Mouse (Mus musculus) T-cell, adult 2 months (primary cell): ENCODE results near the gene Rgs9.

Experiments used
- DNase-seq: peaks from one replicate; pipeline ENCODE4 v3.0.0; 2022; ENCODE audit warnings: low spot score

Rgs9 gene

DNA sequence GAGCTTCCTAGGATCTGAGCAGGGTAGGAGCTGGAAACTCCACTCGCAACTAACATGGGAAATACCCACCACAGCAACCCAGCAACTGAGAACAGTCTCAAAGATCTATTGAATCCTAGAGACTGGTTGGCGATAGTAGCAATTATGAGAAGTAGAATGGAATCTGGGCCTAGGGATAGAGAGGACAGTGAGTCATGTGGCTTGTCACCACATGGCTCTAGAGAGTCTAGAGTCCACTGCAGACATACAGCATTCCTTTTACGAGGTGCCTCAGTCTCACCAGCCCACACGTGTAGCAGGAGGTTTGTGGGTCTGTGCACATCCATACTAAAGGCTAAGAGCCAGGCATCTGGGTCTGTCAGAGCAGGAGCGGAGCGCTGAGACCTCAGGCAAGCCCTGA is 59.3 kb downstream of the Rgs9 start:
- DNase-seq = no peak

DNA sequence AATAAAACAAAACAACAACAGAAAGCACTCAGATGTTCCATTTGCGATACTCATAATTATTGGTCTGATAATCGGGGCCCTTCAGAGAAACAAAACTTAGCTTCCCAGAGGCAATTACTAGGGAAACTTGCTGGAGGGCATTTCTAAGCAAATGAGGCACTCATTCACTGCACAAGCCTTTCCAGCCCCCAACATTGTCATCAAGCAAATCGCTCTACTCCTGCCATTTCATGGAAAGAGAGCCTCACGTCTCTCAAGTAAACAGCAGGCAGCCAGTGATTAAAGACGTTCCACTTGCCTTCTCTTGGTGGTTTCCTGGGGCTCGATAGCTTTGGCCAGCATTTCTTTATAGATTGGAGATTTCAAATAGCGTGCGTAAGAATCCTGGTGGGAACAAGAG is 60.1 kb downstream of the Rgs9 start:
- DNase-seq = no peak

DNA sequence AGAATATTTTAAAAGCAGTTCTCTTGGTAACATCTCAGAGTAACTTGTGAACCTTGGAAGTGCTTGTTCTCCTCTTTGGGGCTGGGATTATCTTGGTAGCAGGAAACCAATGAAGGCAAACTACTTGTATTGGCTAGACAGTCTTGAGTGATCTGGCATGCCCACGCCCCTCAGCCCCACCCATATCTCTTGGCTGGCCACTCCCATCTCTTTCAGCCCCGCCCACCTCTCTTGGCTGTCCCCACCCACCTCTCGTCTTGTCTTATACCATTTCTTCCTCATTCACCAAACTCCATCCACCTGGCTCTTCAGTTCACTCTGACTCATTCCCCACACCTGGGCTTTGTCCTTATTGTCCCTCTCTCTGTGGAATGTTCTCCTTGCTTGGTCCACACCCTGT is 64.3 kb downstream of the Rgs9 start:
- no peak for DNase-seq

DNA sequence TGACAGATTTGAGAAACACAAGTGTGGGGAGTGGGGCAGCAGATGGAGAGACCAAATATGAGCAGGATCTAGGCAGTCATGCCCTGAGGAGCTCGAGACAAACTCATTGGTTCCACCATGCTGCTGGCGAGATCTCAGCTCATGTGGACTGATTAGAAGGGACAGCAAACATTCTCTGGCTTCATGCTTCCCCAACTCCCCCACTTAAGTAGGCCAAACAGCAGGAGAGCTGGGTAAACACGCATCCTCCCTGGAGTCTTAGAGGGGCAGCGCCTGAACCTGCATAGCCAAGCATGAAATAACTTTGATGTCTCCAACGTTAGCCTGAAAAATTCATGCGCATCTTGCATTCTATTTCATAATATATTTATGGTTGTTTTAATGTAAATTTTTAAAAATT is 65.1 kb downstream of the Rgs9 start:
- no peak for DNase-seq

DNA sequence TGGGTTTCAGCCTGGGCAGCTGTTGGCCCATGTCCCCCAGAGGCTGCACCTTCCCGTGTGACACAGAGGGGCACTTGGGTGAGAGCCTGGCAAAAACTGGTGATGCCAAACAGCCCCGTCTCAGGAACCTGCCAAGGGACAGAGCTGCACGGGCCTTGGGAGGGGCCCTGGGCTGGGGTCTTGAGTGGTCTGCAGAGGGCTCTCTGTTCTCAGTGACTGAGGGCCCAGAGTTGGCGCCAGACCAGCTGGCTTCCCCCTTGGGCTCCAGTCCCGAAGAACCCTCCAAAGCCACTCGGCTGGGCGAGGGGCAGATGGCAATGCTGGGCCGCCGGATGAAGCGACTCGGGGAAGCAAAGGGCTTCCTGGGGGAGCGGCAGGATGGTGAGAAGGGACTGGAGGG is 70.8 kb downstream of the Rgs9 start:
- DNase-seq = no peak

DNA sequence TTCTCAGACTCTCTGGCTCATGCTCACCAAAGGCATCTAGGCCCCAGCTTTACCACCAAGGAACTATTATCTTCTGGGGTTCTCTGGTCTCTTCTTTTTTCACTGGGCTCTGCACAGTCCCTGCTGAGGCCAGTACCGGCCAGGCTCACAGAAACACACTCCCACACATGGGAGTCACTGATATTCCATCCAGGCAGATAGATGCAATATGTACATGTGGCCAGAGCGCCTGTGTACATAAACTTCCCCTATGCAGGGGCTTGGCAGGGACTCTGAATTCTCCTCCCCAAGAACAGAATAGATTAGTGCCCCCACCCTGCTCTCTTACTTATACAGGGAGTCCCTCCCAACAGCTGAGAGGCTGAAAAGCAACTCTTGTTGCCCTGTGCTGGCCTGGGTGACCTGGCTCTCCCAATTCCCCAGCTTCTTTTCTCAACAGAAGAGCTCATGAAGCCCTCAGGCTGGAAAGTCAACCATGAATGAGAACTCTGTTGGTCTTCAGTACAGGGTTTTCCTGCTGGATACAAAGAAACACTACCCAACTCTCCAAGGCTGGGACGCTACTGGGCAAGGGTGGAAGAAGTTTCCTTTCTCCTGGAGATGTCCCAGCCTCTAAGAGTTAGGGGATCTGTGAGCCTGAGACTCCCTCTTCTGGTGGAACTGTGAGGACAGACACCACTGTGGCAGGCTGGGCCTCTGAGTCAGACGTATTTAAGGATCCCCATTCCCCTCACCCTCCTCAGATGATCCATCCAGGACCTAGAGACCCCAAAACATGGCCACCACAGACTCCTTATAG is 76.5 kb downstream of the Rgs9 start:
- DNase-seq = no peak

DNA sequence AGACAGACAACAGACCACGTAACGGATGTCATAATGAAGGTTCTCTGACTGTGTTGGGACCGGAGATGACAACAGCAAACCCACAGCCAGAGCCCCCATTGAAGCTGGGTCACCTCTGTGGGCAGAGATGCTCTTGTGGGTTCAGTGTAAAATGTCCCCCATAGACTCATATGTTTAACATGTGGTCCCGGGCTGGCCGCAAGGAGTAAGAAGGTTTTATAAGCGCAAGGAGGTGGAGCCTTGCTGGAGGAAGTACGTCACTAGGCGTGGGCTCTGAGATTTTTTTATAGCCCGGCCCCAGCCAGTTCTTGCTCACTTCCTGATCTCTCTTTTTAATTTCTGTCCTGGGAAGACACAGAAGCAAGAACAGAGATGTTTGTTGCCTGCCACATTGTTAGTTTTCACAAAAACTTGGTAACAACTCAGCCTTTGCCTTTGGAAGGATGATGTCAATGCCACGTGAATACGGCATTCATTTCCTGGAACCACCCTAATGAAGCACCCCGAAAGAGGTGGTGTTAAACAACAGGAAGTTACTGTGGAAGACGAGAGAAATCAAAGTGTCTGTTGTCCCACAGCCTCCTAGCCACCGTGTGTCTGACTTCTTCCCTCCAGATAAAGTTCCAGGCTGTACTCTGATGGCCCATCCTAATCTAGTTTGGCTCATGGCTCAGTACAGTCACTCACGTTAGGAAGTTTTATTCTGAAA is 79.1 kb downstream of the Rgs9 start:
- peak; percentile 70 for DNase-seq

DNA sequence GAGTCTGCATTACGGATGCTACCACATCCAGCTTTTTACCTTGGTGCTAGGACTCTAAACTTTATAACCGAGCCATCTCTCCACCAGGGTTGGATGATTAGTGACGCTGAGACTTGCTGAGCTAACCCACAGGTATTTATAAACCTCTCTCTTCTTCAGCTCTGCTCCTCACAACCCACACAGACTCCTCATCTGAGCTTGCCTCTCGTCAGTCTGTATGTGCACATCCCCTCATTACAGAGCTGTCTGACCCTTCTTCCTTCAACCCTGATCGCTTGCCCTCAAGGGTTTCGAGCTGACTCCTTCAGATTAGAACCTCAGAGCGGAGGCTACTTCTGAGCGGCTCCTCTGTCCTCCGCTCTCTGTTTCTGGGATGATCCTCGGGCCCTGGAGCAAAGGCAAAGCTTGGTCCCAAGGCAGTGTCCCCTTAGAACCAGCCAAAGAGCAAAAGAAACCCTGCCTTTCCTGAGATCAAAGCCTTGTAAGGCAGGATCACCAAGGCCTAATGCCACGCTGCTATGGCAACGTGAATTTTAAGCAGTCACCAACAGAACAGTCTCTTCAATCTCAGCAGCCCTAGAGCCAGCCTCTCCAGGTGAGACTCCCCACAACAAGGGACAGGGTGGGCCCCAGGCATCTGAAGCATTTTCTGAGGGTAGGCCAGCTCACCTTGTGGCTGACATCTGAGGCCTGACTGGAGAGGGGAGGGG is 79.9 kb downstream of the Rgs9 start:
- DNase-seq = no peak

DNA sequence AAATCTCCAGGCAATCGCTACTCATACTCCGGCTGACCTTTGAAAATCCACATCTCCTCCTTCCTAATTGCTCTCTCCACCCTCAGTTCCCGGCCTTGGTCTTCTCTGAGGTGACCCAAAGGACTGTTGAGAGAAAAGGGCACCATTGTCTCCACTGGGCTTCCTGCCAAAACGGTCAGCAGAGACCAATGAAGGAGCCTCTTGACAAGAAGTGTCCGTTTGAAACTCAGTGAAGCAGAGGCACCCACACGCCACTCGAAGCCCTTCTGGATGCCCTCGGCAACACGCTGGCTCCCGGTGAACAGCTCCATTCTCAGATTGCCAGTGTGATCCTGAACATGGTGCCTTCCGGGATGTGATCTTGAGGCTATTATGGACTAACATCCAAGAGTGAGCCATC is 87.2 kb downstream of the Rgs9 start:
- DNase-seq = no peak

DNA sequence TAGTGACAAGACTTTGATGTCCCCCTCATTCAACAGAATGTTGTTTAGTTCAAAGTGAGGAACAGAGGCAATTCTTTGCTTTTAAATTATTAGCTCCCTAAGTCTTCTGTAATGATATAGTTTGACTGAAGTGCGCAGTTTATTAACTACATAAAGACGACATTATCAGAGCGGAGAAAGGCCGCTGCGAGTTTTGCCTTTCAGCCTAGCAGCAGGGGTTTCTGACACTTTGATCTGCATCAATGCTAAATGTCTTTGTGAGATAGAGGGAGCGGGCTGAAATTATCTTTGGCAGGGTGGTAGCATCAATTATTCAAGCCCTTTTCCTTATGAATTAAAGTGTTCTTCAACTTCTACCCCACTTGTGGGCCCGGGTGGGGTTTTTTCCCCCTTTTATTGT is 87.6 kb downstream of the Rgs9 start:
- no peak for DNase-seq

DNA sequence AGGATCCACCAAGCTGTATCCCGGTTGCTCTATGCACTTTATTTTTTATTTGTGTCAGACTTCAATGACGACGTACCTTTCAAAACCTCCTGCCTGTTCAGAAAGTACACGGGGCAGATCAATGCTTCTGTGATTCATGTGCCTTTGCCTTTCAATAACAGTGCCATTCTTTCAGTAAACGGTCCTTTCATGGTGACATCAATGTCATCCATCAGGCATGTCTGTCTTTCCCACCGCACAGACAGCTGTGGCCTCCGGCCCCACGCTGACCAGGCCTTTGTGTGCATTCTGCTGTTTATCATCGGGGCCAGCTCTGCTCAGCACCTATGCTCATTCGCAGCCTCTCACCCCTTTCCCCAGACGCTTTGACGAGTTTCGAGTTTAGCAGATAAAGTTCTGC is 91.2 kb downstream of the Rgs9 start:
- no peak for DNase-seq

DNA sequence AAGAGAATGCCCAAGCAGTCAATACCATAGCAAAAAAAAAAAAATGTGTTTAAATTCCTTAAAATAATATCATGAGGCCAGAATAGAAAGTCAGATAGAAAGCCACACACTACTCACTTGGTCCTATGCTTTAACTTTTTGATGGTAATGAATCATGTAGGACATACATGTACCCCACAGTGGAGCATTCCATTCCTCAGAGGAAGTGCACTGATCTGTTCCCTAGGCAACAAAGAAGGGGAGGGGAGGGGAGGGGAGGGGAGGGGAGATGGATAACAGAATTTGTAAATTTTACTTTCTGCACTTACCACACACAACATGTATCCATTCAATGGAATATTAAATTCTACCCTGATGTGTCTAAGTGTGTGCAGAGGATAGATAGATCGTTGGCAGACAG is 91.9 kb downstream of the Rgs9 start:
- DNase-seq = no peak

DNA sequence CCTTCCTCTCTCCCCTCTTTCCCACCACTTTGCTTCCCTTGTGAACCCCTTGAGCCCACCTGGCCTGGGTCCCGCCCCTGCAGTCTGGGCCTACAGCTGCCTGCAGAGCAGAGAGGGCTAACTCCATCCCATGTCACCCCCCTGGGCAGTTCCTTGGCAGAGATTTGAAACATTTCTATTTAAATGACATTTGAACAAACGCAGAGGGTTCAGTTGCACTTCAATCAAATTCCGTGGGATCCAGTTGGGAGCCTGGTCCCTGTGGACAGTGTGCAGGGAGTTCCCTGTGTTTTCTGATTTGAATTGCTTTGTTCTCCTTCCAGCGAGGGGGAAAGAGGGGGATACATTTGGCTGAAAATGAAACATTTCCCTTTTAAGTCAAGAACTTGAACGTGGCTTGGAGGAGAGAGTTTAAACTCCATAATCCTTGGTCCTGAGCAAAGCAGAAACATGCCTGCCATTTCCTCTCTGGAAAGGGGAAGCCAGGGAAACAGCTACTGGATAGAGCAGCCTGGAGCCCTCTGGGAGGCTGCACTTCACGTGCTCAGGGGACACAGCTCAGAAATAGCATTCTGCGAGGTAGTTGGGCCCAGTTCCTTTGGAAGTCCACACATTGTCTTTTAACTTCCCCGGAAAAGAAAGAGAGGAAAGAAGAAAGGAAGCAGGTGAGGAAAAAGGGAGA is 98.2 kb downstream of the Rgs9 start:
- DNase-seq = no peak

DNA sequence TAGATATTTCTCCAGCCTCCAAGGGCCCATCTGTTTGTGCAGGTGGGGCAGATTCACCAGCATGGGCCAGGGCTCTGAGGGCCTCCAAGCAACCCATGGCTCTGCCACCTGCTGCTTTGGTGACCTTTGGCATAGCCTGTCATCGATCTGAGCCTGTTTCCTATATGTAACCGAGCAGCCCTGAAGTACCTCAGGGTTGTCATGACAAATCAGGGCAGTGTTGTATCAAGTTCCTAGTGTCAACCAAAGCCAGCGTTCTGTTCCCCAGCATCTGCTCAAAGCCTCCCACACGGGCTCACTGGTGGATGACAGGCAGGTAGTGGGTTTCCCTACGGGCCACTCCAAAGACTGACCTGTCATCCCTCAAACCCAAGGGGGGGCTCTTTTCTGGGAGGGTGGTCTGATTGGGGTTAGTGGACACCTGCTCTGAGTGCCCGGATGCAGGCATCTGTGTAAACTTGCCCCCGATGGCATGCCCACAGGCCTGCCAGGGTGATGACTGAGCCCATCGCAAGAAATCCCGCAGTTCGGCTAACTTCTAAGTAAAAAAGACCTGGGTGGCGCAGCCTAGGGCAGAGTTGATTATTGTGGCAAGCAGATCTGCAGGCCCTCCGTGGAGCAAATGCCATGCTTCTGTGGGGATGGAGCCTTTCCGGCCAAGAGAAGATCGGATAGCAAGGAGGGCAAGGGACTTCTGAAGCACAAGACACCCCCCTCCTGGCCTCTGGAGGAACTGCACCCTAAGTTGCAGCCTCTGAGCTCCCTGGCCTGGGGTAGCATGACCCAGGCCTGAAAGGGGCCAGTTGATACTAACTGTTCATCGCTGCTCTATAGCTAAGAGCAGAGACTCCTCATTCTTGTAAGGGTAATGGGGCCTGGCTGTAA is 105.0 kb downstream of the Rgs9 start:
- peak; percentile 37 for DNase-seq

DNA sequence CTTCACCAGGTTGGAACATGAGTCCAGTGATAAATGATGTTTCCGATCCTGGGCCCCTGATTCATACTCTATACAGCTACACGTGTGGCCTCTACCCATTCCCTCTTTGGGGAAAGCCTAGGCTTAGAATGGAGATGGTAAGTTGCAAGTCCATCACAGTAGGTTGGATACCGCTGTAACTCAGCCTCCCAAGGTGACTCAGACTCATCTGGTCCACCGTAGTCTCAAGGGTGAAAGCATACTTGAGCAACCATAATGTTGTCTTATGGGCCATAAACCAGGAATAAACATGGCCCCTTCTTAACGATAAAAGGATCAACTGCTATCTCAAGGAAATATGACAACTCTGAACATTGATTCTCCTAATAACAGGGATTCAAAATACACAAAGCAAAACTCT is 109.7 kb downstream of the Rgs9 start:
- no peak for DNase-seq

DNA sequence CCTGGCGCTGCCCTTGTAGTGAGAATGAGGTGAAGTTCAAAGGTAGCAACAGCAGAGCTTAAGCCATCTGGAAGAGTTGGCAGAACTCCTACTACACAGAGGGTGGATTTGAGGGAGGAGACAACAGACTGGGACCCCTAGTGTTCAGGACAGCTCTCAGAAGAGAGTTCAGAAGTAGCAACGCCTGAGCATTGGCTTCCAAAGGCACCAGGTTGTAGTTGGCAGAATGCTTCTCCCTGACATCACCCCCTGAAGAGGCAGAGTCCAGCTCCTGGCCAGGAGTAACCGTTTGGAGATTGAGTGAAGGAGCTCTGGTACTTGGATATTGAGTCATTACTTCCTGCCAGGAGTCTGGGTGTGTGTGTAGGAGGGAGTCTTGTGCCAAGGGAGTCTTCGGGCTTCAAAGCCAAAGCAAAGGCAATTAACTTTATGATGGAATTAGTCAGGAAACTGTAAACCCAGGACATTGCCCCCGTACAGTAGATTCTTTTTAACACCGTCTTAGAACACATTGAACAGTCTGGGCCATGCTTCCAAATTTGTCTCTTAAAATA is 110.2 kb downstream of the Rgs9 start:
- DNase-seq = no peak

DNA sequence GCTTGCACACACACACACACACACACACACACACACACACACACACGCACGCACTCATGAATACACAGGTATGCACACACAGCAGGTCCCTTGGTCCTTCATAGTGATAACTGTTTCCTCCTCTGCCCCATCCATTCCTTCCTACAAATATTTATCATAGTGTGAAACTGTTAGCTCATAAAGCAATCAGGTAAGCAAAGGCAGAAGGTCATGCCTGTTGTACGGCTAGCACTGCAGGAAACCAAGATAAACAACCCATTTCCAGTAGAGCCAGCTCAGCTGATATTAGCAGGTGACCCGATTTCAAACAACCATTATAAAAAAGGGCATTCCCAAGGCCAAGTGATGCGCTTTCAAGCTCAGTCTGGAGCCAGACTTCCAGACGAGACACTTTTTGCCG is 116.8 kb downstream of the Rgs9 start:
- no peak for DNase-seq

DNA sequence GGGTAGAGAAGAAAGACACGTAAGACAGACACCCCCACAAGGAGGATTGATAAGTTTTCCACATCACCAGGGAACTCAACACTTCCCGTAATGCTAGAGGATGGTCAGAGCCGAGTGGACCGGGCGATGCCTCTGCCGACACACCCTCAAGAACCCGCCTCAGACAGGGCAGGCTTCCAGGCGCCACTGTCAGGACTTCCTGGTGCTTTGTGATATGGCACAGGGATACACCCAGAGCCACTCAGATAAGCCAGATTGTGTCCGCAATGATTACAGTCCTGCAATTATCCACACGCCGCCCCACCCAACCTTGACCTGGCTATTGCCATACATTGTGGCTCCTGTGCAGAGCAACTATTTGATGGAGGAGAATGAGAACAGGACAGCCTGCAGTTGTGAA is 117.6 kb downstream of the Rgs9 start:
- no peak for DNase-seq

DNA sequence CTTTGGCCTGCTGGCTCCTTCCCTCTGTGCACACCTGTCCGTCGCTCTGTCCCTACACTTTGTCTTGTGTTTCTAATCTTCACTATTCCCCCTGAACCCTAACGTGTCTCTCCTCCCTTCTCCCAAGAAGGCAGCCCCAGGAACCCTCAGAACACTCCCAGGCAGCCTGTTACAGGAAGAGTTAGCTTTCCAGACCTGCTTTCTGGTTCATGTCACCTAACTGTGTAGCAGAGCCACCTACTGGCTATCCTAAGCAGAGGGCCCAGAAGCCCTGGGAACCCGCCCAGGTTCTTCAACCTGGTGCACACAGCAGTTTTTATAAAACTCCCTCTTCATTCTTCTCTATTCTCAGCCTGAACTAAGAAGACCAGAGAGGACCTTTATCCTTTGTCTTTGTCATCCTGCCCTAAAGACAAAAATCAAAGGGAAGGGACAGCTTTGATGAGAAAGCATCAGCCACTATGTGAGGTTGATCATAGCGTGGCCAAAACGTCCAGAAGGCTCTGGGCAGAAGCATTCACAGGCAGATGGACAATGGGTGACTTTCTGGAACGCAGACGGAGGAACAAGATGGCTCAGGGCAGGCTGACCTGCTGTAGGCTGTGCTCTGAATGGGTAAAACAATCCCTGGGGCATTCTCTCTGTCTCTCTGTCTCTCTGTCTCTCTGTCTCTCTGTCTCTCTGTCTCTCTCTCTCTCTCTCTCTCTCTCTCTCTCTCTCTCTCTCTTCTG is 119.0 kb downstream of the Rgs9 start:
- DNase-seq = no peak

DNA sequence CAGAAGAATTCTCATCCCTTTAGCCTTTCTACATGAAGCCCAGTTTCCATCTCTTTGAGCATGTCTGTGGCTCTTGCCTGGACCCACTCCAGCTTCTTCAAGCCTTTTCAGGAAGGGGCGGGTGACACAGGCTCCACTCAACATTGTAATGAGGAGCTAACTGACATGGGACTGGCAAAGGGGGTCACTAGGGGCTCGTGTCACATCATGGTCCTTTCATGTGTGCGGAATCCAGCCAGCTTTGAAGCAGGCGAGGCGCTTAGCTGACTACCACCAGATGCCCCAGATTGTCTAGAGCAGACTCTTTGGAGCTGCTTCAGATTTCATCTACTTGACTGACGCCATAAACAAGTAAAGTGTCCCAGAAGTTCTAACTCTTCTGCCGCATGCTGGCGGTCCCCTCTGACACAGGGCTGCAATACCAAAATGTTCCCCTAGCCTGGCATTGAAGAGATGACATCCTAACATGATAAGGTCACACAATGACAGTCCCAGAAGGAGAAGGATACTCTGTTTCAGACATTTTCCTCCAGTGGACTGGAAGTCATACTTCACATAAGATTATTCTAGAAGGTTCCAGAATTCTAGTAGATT is 122.5 kb downstream of the Rgs9 start:
- no peak for DNase-seq
